Mouse (Mus musculus) heart, embryonic 10.5 days (tissue): ENCODE results near the gene Bves. TPM values are rescaled to one million over a fixed set of nuclear protein-coding genes. Genes with fewer than 3 reads are reported as not detected.
"Not testable (repeated sequence)": the region's sequence is repeated elsewhere in the genome, so short reads cannot be mapped to it uniquely, and the experiment has no call there.

Experiments
- DNase-seq: peaks from one replicate; pipeline ENCODE4 v3.0.0-alpha.2; 2017; ENCODE audit warnings: low spot score
- H3K27ac ChIP-seq: fragments of 300-500 bp; sonication (generic); 2 replicates; pipeline ENCODE4 v1.5.1; 2016; ENCODE audit warnings: mild to moderate bottlenecking
- H3K27me3 ChIP-seq: fragments of 300-500 bp; sonication (generic); 2 replicates; pipeline ENCODE4 v1.6.1; 2016; ENCODE audit warnings: mild to moderate bottlenecking; ENCODE audit not compliant: poor library complexity, insufficient read depth, severe bottlenecking
- H3K36me3 ChIP-seq: fragments of 300-500 bp; sonication (generic); 2 replicates; pipeline ENCODE4 v1.6.1; 2016; ENCODE audit warnings: mild to moderate bottlenecking, moderate library complexity
- H3K4me1 ChIP-seq: fragments of 300-500 bp; sonication (generic); 2 replicates; pipeline ENCODE4 v1.6.1; 2016; ENCODE audit warnings: mild to moderate bottlenecking
- H3K4me3 ChIP-seq: fragments of 300-500 bp; sonication (generic); 2 replicates; pipeline ENCODE4 v1.5.1; 2016; ENCODE audit warnings: mild to moderate bottlenecking, moderate library complexity
- H3K9me3 ChIP-seq: fragments of 300-500 bp; sonication (generic); 2 replicates; pipeline ENCODE4 v1.6.1; 2016; ENCODE audit warnings: mild to moderate bottlenecking, moderate library complexity
- WGBS: fragments of 180-500 bp; shearing (Covaris S2); methylation state at CpG from one replicate; pipeline ENCODE4 v1.1.7; 2016; 5-methylcytosine and 5-hydroxymethylcytosine counted together
- polyA plus RNA-seq: library from polyadenylated mRNA; unstranded; fragments of >200 nt; fragmentation: Nextera tagmentation; extraction: Ambion mirVana; gene quantifications from 2 replicates; pipeline ENCODE4 v1.2.1, GENCODE M21; 2016

Bves gene
- polyA plus RNA-seq, result 32.6 and 52.1 TPM in 2 replicates

GRCm38 (mm10) chr10:45335434-45336422, at the start of gene Bves:
Gene Bves, plus strand, starts transcription at chr10:45335772.
- Histone ChIP-seq H3K9me3 (no peaks in the 10 kb centered on the region), H3K4me3 (peak within 1 kb of the TSS; percentile 79), H3K36me3 (peaks cover 13% of the 10 kb centered on the region; the same call in 1 of the 2 replicates), H3K4me1 (peaks cover 6% of the 10 kb centered on the region; the same call in 1 of the 2 replicates), H3K27me3 (0 out of 2 replicates have a peak, but pooled peaks cover 5% of the 10 kb centered on the region), H3K27ac (peak within 1 kb of the TSS; percentile 96)
- peak; percentile 91 for DNase-seq
- WGBS, result 1% methylated on average over 114 of the region's 116 CpGs

DNA sequence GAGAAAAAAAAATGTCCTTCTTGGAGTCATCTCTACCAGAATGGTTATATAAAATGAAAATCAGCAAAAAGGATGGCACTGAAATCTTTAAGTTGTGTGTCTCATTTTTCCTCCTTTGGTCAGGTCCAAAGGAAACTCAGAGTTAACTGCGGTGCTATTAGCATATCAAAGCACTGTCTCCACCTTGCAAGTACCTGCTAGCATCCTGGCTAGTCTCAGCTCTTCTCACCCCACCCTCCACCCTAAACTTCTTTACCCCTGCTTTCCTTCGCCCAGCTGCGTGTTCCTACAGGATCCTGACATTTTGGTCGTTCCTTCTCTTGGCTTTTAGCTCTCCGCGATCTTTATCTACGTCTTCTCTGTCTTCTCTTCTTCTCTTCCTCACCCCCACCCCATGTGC, 47.2 kb upstream of the Bves start:
- Histone ChIP-seq H3K36me3 (no peaks in the 10 kb centered on the region), H3K4me1 (peaks cover 27% of the 10 kb centered on the region), H3K9me3 (no peaks in the 10 kb centered on the region), H3K27me3 (peaks cover 16% of the 10 kb centered on the region), H3K27ac (peak overlapping the region; percentile 94; the same call in 1 of the 2 replicates), H3K4me3 (peak overlapping the region; percentile 76)
- 34% methylated on average over 7 of the region's 7 CpGs for WGBS
- DNase-seq, result no peak

GRCm38 (mm10) chr10:45289218-45290105, 46.1 kb upstream of the Bves start:
- Histone ChIP-seq H3K4me3 (peak overlapping the region; percentile 76), H3K27me3 (peaks cover 16% of the 10 kb centered on the region), H3K36me3 (no peaks in the 10 kb centered on the region), H3K4me1 (peaks cover 27% of the 10 kb centered on the region), H3K27ac (peak overlapping the region; percentile 94), H3K9me3 (no peaks in the 10 kb centered on the region)
- WGBS, result under 1% methylated on average over 71 of the region's 71 CpGs
- no peak for DNase-seq

GRCm38 (mm10) chr10:45290618-45291017, 45.0 kb upstream of the Bves start:
- 61% methylated on average over 5 of the region's 5 CpGs for WGBS
- no peak for DNase-seq
- Histone ChIP-seq H3K36me3 (no peaks in the 10 kb centered on the region), H3K27me3 (peaks cover 16% of the 10 kb centered on the region), H3K4me3 (no peak overlapping the region), H3K27ac (no peak overlapping the region), H3K9me3 (no peaks in the 10 kb centered on the region), H3K4me1 (peaks cover 20% of the 10 kb centered on the region)

DNA sequence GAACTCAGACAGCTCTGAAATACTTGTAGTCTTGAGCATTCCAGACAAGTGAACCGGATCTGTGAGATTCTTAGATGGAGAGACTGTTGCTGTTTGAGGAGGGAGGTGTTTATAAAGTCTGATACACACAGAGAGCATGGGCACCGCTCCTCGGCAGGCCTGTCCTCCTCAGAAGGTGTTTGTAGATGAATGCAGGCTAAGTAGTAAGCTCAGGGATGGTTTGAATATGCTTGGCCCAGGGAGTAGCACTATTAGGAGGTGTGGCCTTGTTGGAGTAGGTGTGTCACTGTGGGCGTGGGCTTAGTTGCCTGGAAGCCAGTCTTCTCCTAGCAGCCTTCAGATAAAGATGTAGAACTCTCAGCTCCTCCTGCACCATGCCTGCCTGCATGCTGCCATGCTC, 43.4 kb upstream of the Bves start:
- not testable (repeated sequence) for DNase-seq, H3K27ac ChIP-seq, H3K4me3 ChIP-seq, H3K9me3 ChIP-seq, H3K36me3 ChIP-seq
- WGBS, result 51% methylated on average over 4 of the region's 4 CpGs
- peaks cover 16% of the 10 kb centered on the region for H3K27me3 ChIP-seq
- peaks cover 12% of the 10 kb centered on the region for H3K4me1 ChIP-seq

- DNase-seq, result no peak
- Histone ChIP-seq H3K9me3 (no peaks in the 10 kb centered on the region), H3K36me3 (no peaks in the 10 kb centered on the region), H3K4me3 (no peak overlapping the region), H3K4me1 (peaks cover 3% of the 10 kb centered on the region; the same call in 1 of the 2 replicates), H3K27ac (no peak overlapping the region), H3K27me3 (no peaks in the 10 kb centered on the region)
- 77% methylated on average over 5 of the region's 5 CpGs for WGBS
These were observed 40.5 kb upstream of the Bves start for GRCm38 (mm10) chr10:45295093-45295492.

DNA sequence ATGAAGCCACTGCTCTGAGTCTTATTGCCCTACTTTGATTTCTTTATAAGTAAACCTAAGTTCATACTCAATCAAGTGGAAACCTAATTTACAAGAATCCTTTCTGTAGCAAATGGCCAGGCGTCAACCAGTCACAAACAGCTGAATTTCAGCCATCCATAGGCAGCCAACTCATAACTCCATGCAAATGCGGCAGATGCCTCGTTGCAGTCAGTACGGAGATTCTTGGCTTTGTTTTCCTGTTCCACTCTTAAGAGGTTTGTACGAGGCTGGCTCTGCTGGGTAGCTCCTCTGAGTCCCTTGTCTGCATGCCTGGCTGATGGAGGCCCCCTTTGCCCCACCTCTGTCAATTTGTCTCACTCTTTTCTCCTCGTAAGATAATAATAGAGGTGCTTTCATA, 37.1 kb upstream of the Bves start:
- DNase-seq, result no peak
- Histone ChIP-seq H3K27ac (no peak overlapping the region), H3K36me3 (no peaks in the 10 kb centered on the region)

DNA sequence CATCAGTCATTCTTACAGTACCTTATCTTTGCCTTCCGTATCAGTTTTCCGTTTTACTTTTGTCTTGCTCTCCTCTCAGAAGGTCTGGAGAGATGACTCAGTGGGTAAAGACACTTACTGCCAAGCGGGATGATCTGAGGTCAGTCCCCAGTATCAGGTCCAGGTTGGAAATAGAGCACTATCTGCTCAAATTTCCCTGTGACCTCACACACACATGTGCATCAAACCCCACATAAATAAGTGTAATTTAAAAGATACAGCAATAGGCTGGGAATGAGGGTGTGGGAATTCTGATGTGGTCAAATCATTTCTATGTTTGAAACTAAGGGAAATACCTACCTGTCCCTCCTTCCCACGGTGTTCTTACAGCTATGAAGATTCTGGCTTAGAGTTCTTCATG, 36.1 kb upstream of the Bves start:
- H3K9me3 ChIP-seq, result no peaks in the 10 kb centered on the region
- H3K27ac ChIP-seq, result no peak overlapping the region
- H3K4me3 ChIP-seq, result no peak overlapping the region
- peaks cover 7% of the 10 kb centered on the region for H3K4me1 ChIP-seq
- 59% methylated on average over 4 of the region's 4 CpGs for WGBS
- peak; percentile 0 for DNase-seq
- H3K36me3 ChIP-seq, result no peaks in the 10 kb centered on the region
- H3K27me3 ChIP-seq, result no peaks in the 10 kb centered on the region

More for the DNA sequence above, 37.1 kb upstream of the Bves start:
- 71% methylated on average over 6 of the region's 6 CpGs for WGBS
- Histone ChIP-seq H3K27me3 (no peaks in the 10 kb centered on the region), H3K9me3 (no peaks in the 10 kb centered on the region), H3K4me1 (peaks cover 1% of the 10 kb centered on the region), H3K4me3 (no peak overlapping the region)

DNA sequence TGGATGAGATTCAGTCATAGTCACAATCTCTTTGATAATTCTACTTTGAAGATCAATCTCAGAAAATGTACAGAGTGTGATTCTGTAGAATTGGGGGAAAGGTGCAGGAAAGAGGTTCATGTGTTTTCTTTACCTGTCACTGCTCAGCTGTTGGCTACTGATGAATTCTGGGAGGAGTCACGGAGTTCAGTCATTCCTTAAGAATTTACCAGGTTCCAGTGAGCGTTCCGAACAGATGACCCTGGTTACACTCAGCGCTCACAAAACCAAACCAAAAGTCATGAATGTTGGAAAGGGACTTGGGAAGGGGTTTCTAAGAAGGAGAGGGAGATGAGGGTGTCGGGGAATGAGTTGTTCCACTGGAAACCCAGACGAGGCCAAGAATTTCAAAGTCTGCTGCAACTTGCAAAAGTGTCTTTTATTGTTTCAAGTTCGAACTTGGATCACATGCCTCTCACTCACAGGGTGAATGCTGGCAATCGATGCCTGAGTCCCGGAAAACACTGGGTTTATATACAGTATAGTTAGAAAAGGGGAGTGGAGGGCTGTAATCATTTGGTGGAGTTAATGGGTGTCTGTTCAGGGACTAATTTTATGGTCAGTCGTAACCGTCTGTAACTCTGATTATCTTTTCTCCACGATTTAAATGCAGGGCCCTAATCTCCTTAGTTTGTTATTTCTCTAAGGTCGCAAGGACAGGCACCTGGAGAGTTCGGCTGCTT, 32.1 kb upstream of the Bves start:
- no peaks in the 10 kb centered on the region for H3K27me3 ChIP-seq
- 51% methylated on average over 14 of the region's 14 CpGs for WGBS
- H3K36me3 ChIP-seq, result no peaks in the 10 kb centered on the region
- no peak overlapping the region for H3K27ac ChIP-seq
- H3K4me1 ChIP-seq, result peaks cover 7% of the 10 kb centered on the region
- DNase-seq, result no peak
- no peak overlapping the region for H3K4me3 ChIP-seq
- no peaks in the 10 kb centered on the region for H3K9me3 ChIP-seq

GRCm38 (mm10) chr10:45305173-45305572, 30.4 kb upstream of the Bves start:
- H3K4me3 ChIP-seq, result no peak overlapping the region
- DNase-seq, result no peak
- H3K27me3 ChIP-seq, result no peaks in the 10 kb centered on the region
- 88% methylated on average over 5 of the region's 5 CpGs for WGBS
- H3K27ac ChIP-seq, result no peak overlapping the region
- H3K9me3 ChIP-seq, result no peaks in the 10 kb centered on the region
- no peaks in the 10 kb centered on the region for H3K36me3 ChIP-seq
- peaks cover 7% of the 10 kb centered on the region for H3K4me1 ChIP-seq

DNA sequence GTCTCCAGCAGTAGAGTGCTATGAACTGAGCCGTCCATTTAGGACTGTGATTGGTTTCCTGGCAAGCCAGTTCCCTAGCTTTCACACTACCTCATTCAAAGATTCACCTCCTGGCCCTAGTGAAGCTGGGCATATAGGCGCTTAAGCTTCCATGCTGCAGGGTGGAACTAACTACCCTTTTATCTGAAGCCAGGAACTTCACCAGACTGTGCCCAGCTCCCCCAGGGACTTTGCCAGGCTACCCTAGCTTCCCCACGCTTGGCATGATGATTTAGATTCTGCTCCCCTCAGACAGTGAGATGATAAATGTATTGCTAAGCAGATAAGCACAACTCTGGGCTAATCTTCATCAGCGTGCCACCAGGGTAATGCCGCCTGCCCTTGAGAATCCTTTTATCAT, 24.4 kb upstream of the Bves start:
- Histone ChIP-seq H3K27me3 (no peaks in the 10 kb centered on the region), H3K4me3 (no peak overlapping the region), H3K36me3 (peaks cover 17% of the 10 kb centered on the region), H3K9me3 (no peaks in the 10 kb centered on the region), H3K4me1 (no peaks in the 10 kb centered on the region), H3K27ac (no peak overlapping the region)
- no peak for DNase-seq
- WGBS, result 75% methylated on average over 5 of the region's 5 CpGs

DNA sequence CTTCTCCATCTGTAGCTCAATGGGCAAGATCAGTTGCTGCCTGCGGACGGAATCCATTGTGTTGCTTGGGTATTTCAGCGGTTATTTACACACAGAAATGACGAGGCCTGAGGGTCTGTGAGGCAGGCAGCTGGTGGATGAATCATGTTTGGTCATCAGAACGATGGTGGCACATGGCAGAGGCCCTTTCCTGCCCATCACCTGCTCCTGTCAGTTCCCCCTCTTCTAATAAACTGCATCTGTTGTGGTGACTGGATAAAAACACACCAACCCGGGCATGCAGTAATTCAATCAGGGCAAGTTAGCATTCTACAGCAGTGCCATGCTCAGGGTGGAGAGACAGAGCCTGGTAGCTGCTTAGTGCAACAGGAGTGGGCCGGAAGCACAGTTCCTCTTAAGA, 23.9 kb upstream of the Bves start:
- DNase-seq, result no peak
- Histone ChIP-seq H3K4me3 (no peak overlapping the region), H3K4me1 (no peaks in the 10 kb centered on the region), H3K27me3 (no peaks in the 10 kb centered on the region), H3K9me3 (no peaks in the 10 kb centered on the region), H3K27ac (no peak overlapping the region), H3K36me3 (peaks cover 22% of the 10 kb centered on the region)
- WGBS, result 80% methylated on average over 7 of the region's 7 CpGs
